Mouse (Mus musculus): Measurements from ENCODE around the gene Stxbp4.

DNA sequence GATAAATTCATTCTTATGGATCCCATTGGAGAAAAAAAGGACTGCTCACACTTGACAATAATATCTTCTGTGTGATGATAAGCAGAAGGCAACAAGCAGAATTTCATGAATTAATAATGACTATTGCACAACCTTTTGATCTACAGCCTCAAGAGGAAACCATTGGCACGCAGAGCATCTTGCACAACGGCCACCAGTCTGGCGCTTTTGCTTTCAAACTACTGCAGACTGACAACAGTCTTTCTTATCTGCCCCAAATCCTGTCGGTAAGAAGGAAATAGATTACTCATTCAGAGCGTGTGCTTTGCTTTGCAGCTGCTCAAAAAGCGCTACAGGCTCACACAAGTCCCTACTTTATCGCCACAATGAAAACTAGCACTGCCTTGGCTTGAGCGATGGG lies 51.7 kb downstream of the Stxbp4 start:
- no peak for TF ChIP-seq CTCF (IDR thresholded peaks at IDR 0.05; ENCODE audit: insufficient read depth, low read length)
- TF ChIP-seq POLR2A (IDR thresholded peaks at IDR 0.05; ENCODE audit: borderline replicate concordance, extremely low read depth, low read depth, low read length), result no peak

Data from lung, adult 2 months (tissue).